Mouse (Mus musculus) E14TG2a.4 (cell line): ENCODE data around the gene Vasp.

ENCODE experiments used
- CTCF ChIP-seq: conservative IDR thresholded peaks from 2 replicates; pipeline ENCODE4 v1.5.1; 2014; ENCODE audit warnings: low read length
- POU5F1 ChIP-seq: IDR thresholded peaks from 2 replicates; pipeline ENCODE4 v1.6.1; 2014; ENCODE audit warnings: low read length, borderline replicate concordance

- TF ChIP-seq CTCF (peak; percentile 46), POU5F1 (no peak)
Measured at GRCm38 (mm10) chr7:19297034-19297433, 25.4 kb upstream of the Vasp start.
